Mouse (Mus musculus) liver, adult (tissue): Measurements from ENCODE around the gene Cd3eap.

Experiments
- GATA4 ChIP-seq: IDR thresholded peaks from 2 replicates; pipeline ENCODE4 v1.6.1; 2014; ENCODE audit warnings: mild to moderate bottlenecking, low read length; ENCODE audit not compliant: insufficient replicate concordance

Cd3eap gene

DNA sequence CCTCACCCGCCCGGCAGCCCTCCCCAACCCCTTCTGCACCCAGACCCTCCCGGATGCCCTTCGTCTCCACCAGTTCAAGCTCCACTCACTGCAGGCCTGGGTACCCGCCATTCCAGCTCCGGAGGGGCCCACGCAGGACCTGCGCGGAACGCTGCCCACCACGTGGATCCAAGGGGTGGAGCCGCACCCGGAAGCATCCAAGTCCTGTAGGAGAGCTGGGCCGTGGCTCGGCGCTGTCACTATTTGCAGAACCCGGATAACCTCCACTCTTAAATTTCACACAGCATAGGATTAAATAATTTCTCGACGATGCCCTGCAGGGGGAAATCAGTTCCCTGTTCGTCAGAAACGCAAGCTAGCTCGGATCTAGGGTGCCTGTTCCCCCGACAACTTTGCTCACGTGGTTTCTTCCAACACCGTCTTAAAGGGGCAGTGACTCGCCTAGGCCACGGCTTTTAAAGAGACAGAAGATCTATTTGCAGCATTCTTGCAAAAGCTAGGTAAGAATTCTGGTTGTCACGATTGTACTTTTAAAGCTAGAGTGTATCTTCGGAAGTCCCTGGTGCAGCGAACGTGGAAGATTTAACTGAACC lies at the start of gene Cd3eap, which contains the start of gene Ppp1r13l:
TSS of gene Cd3eap (minus strand) at position 185 of the 593 bp plus-strand sequence.
TSS of gene Ppp1r13l (plus strand) at position 451 of the 593 bp plus-strand sequence.
- no peak for TF ChIP-seq GATA4

DNA sequence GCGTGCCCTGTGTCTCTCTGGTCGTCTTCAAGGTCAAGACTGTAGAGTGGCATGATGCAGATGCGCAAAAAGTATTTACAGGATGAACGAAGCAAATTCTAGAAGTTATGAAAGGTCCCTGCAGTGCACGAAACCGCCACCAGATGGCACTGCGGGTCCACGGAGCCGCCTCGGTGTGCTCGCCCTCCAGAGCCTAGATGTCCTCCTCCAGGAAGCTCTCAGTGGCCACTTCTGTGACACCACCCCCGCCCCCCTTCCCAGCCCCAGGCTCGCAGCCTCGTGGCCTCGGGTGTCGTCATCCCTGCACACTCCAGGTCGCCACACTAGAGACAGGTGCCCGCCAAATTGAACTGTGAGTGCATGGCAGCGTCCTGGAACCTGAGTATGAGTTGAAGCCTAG lies 46.1 kb upstream of the Cd3eap start:
- no peak for TF ChIP-seq GATA4

DNA sequence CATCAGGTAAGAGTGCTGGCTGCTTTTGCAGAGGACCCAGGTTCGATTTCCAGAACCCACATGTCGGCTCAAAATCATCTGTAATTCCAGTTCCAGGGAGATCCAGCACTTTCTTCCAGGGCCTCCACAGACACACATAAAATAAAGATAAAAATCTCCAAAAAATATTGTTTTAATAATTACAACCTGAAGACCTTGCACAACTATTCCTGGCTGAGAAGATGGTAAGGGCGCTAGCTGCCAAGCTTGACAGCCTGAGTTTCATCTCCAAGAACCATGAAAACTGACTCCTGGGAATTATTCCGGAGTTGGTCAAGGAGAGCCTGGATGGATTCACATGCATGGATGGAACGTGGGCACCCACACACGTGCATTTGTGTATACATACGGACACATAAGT lies 45.2 kb upstream of the Cd3eap start, which contains the start of gene Ckm:
TSS of gene Ckm (plus strand) at position 301 of the 400 bp plus-strand sequence.
- no peak for TF ChIP-seq GATA4

DNA sequence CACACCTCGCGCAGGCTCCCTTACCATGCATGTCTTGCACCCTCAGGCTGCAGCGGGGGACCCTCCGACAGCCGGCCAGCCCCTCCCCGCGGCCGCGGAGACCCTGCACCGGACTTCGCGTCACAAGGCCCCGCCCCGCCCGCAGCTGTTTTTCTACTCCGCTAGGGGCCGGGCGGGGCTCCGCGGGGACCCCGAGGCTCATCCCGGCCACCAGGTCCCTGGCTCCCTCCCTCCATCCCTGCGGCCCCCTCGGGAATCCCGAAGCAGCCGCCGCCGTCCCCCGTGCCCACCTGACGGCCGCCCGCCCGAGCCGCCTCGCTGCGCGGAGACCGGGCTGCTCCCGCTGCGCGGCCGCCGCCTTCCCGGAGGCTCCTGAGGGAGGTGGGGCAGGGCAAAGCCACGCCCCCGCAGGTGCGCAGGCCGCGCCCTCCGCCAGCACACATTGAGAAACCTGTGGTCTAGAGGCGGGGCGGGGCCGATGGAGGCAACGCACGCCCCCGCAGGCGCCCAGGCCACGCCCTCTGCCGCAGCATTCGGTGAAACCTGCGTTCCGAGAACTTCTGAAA lies 44.5 kb upstream of the Cd3eap start, which contains the start of gene Klc3:
TSS of gene Klc3 (minus strand) at position 374 of the 566 bp plus-strand sequence.
- no peak for TF ChIP-seq GATA4

DNA sequence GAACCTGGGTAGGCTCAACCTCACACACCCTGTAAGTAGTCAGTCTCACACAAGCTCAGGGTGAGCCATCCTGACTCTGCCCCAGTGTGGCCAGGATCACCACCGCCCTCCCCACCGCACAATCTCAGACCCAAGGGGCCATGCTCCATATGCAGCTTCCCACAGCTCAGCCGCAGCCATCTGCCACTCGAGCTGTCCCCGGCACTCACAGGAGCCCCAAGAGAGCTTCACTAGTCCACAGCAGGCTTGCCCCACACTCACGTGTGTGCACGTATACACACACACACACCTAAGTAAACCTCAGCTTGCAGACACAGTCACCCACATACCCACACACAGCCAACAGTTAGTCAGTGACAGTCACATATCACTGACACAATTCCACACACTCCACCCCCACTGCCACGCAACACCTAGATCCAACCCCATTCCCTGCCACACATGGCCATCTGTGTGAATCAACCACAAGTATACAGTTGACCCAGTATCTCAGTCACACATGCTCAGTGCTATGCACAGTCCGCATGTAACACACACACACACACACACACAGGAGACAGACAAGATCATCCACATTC lies 43.3 kb upstream of the Cd3eap start:
- no peak for TF ChIP-seq GATA4

DNA sequence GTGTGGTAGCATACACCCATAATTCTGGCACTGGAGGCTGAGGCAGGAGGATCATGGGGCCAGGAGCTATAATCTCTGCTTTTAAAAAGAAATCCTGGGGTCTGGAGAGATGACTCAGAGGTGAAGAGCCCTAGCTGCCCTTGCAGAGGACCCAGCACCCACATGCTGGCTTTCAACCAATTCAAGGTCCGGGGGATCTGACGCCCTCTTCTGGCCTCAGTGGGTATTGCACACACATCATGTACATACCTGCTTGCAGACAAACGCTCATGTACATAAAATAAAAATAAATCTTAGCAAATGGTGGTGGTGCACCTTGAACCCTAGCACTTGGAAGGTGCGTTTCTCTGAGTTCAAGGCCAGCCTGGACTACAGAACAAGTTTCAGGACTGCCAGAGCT lies 41.7 kb upstream of the Cd3eap start:
- TF ChIP-seq GATA4 = no peak

DNA sequence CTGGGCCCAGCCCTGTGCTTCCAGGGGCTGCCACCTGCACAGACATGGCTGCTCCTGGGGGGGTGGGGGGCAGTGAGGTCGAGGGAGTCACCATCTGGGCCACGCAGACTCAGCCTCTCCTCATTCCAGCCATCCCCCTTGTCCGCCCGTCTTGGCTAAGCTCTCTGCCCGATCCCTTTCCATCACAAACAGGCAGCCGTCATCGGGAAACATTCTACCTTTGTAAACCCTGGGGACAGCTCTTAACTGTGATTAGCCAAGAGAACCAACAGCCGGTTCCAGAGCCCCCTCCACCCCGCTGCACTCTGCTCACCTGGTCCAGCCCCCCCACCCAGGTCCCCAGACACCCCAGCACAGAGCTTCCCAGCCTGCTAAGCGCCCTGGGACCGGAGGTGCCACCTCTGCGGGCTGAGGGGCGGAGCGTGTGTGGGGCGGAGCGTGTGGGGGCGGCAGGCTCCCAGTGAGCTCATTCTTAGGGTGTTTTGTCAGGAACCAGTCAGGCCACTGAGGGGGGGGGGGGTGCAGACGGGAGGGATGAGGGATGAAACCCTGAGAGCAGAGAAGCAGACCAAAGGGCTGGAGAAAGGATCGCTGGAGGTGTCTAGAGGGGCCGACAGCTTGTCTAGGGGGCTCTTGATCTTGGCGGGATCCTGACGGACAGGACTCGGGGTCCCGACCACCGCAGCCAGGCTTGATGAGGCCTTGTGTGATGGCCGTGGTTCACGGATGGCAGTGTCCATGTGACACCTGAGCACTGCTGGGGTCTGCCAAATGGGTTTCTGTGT lies 40.4 kb upstream of the Cd3eap start:
- no peak for TF ChIP-seq GATA4

DNA sequence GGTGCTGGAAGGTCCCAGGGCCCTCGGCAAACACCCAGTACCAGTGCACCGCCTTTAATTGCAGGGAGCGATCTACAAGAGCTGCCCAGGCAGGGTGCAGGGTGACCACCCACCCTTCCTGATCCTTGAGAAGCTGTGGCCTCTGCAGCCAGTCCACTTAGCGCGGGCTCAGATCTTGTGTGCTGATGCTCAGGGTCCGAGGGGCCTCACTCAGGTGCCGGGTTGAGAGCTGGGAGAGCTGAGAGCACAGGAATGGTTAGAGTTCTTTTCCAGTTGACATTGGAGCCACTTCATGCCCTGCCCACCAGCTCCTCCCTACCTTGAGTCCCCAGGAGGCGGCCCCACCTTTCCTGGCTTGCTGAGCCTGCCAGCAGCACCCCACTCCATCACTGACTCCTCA lies 35.2 kb upstream of the Cd3eap start:
- TF ChIP-seq GATA4 = no peak

DNA sequence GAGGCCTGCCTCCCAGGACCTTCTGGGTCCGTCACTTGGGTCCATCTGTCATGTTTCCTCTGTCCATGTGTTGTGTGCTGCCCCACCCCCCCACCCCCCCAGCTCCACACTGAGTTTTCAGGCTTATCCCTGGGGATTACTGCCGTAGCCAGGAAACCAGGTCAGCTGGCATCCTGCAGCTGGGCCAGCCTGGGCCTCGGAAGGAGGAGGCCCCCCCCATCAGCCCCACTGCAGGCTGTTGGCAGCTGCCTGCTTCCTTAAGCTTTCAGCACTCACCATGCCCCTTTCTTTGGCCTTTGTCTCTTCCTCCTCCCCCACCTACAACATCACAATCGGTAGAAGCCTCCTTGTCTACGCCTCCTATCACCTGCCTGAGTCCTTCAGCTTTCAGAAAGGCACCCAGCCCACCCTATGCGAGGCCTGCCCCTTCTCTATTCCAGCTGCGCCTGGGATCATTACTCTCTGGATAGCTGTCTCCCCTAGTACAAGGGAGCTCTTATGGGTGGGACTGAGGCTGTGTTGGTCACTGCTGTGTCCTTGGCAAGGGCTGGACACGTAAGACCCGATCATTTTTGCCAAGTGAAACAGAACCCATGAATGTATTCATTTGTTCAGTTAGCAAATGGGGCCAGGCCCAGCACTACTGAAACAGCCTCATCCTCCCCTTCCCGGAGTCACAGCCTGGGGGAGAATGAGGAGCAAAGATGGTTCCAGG lies 29.6 kb upstream of the Cd3eap start:
- no peak for TF ChIP-seq GATA4

DNA sequence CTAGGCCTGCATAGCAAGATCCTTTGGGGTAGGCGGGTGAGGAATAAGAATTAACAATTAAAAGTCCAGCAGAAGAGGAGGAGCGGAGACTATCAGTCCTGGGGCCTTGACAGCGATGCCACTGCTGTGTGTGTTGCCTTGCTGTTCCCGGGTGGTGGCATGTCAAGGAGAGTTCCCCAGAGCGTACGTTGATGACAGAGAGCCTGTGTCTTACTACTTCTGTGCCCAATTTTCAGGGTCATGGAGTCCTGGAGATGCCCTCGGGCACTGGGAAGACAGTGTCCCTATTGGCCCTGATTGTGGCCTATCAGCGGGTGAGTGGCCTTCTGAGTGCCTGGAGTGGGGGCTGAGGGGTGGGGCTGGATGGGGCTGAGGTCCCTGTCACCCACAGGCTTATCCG lies 24.4 kb upstream of the Cd3eap start:
- TF ChIP-seq GATA4 = no peak

DNA sequence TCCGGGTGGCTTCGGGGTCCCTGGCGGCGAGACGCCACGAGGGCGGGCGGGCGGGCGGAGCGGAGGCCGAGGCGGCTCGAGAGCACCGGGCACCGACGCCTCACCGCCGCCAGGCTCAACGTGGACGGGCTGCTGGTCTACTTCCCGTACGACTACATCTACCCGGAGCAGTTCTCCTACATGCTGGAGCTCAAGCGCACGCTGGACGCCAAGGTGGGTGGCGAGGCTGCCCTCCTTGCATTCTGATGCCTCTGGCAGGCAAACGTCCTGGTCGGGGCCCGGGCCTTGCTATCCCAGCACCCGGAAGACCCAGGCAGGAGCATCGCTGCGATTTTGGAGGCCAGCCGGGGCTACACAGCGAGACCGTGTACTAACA lies 22.9 kb upstream of the Cd3eap start:
- no peak for TF ChIP-seq GATA4

DNA sequence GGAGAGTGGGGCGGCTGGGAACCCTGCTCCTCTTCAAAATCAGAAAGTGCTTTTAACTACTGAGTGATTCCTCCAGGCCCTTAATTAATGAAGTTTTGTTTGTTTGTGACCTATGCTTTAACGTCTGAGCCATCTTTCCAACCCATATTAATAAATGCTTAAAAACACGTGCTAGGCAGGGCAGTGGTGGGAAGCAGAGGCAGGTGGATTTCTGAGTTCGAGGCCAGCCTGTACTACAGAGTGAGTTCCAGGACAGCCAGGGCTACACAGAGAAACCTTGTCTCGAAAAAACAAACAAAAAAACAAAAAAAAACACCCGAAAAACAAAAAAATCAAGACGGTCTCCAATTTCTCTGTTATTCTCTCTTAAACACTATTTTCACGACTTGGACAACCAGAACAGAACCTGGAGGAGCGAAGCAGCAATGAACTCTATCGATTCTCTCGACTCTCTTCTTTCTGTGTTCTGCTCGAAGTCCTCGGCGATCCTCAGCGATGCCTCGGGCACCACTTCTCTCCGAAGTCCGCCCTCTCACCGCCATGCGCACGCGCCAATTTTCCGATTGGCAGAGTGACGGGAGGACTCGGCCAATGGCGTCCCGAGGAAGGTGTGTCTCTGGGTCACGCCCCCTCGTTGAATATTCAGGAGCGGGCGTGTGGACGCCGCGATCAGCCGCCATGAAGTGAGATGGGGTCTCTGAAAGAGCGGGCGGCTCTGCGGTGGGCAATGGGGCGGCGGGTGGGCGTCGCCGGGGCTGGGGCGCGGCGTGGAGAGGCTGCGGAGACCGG lies 22.3 kb upstream of the Cd3eap start, which contains the start of gene Ercc2:
TSS of gene Ercc2 (plus strand) at position 634 of the 789 bp plus-strand sequence.
- TF ChIP-seq GATA4 = peak; percentile 52; the same call in 1 of the 2 replicates

DNA sequence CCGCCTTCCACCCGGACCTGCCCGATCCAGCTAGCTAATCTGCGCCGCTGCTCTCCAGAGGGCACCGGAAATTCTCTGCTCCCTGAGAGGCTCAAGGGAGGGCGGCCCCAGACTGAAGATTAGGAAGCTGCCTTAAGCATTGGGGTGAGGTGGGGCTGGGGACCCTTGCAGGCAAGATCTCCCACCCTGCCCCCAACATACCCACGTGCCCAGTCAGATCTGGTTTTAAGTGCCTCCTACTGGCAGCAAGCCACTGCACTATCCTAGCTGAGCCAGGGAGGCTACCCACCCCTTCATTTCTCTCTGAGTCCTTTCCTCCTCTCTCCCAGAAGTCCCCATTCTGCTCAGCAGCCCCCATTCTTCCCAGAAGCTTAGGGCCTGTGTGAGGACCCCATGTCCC lies 18.8 kb upstream of the Cd3eap start:
- no peak for TF ChIP-seq GATA4

DNA sequence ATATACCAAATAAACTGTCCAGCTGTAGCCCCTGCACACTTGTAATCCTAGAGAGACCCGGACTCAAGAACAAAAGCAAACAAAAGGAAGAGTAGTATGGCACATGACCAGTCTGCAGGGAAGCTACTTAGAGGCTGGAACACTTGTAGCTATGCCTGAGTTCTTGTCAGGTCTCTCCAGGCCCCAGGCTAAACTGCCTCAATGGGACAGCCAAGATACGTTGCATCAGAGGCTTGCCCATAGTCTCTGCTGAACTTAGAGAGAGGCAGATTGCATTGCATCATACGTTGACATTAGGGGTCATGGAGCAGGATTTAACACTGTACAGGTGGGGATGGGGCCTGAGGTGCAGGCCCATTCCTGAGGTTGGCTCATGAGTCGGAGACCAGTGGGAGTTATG lies 16.7 kb upstream of the Cd3eap start:
- TF ChIP-seq GATA4 = no peak
